Mouse (Mus musculus) ovary, postnatal 36 days (tissue): Measurements from ENCODE around the gene Zbtb45.

ENCODE experiments used
- DNase-seq: peaks from one replicate; pipeline ENCODE4 v3.0.0; 2022; ENCODE audit warnings: low spot score, mixed read lengths

Zbtb45 gene

DNA sequence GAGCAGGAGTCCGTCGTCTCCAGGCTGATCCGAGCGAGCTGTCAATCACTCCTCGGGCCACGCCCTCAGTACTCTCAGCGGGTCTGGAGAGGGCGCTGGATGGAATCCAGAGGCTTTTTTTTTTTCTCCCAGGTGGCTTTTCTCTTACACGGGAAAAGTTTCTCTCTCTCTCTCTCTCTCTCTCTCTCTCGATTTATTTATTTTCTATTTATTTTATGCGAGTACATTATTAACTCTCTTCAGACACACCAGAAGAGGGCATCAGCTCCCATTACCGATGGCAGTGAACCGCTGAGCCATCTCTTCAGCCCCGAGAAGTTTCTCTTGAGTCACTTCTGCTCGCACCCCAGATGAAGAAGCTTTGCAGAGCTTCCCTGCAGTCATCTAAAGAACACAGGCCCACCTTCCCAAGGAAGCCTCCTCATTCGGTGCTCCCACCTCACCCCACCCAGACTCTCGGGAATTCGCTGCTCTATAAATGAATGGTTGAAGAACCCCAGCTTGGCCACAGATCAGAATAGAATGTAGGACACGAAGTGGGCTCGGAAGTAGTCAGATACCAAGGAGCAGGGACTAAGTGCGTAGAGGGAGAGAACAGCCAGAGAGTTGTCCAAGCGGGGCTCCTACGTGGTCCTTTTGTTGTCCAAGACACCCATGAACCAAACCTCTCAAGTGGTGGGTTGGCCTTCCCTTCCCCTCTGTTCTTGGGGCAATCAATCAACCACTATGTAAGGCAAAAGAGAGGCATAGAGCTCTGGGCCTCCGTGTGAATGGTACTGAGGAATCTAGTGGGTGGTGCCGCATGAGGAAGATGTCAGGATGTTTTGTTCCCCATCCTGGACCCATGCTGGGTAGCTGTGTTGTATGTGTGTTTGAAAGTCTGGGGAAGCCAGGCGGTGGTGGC is at the start of gene Zbtb45:
Gene Zbtb45 (minus strand): TSS at position 30 of the 904 bp plus-strand sequence.
- DNase-seq: no peak

DNA sequence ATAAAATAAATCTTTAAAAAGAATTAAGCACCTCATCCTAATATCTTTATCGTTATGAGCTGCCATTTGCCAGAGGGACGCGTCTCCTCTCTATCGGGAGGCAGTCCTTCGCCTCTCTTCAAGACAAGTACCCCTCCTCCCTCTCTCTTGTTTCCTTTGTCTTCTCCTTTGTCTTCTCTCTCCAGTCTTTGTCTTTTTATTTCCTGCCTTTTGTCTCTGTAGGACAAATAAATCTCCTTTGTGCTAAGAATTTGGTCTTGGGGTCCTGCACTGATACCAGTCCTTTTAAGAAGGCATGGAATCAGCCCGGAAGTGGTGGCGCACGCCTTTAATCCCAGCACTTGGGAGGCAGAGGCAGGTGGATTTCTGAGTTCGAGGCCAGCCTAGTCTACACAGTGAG is 49.7 kb upstream of the Zbtb45 start:
- no peak for DNase-seq

DNA sequence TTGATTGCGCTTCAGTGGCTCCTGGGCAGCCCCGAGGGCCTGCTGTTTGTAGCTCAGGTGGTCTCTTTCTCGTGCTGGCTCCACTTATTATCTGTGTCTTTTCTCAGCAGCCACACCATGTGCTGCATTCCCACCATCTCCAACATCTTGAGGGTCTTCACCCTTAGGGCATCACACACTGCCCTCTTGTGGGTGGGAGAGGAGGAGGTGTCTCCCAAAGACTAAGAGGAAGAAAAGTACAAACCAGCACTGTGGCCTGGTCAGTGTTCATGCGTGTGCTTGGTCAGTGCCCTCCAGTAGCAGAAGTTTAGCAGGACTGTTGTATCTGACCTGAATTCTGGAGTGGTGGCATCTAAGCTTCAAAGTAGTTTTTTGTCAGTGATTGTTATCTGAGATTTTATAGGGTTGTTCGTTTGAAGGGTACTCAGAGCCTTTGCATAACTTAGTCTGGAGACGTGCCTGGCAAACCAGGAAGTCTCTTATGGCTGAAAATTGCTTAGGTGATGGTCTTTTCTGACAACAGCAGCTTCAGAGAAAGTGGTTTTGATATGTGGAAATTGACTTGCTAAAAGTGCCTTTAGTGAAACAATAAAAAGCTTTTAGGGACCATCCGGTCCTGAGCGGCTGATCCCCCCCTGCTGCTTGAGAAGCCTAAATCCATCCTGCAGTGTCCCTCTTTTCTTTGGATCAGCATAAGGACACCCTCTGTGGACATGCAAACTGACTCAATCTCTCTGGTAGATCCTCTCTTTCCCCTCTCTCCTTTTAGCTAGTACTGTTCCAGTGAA is 47.3 kb upstream of the Zbtb45 start:
- DNase-seq: no peak

DNA sequence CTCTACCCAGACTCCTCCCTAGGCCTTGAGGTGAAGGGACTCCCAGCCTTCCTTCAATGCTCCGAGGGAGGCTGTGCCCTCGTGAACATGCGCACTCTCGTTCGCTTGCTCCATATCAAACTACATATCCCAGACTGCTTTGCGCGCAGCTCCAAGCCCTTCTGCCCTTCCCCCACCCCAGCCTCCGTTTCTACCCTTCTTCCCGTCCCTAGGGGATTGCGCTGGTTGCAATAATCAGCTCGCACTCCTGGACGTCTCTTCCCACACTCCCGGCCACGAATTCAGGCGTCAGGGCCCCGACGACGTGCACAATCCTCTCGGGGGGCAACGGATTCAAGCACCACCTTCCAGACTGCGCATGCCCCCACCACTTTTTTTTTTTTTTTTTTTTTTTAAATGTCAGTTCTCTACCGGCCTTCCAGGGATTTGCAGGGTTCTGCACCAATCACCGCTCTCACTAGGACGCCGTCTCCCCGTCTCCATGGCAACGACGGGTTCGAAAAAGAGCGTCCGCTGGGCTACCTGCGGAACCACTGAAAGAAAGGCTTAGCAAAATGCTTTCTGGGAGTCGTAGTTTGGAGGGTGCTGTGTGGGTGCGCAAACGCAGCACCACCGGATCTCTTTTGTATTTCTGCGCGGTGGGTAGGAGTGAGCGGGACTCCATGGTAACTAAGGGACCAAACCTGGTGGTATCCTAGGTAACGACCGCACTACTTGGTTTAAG is 44.6 kb upstream of the Zbtb45 start, which contains the start of gene Mzf1:
Gene Mzf1 (minus strand): TSS at position 478 of the 724 bp plus-strand sequence.
- DNase-seq: peak; percentile 87

DNA sequence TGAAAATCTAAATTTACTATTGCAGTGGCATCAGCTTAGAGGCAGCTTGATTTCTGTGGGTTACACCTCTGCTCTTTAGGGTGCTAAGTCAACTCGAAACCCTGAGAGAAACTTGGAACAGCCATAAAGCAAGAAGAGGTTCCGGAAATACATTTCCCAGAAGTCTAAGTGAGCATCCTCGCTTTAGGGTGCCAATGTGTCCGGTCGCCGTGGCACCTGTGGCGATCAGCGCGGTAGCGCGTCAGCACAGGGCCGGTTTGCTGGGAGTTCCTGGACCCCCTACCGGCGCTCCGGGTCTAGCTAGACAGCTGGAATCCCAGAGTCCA is 44.1 kb upstream of the Zbtb45 start:
- DNase-seq: no peak

DNA sequence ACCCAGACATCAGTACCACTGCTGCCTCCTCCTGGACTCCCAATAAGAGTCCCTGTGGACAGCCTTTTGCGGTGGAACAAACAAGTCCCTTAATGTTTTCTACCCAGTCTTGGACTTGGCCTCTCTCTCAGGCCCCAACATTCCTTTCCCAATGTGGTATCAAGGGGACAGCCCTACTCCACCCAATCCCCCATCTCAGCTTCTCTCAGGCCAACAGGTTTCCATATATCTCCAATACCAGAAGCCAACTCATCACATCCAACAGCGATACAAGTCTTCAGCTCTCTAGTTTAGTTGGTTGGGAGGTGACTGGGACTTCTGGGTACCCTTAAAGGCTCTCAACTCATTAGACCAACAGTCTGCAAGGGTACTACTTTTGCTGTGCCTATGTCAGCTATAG is 43.7 kb upstream of the Zbtb45 start:
- DNase-seq: no peak

DNA sequence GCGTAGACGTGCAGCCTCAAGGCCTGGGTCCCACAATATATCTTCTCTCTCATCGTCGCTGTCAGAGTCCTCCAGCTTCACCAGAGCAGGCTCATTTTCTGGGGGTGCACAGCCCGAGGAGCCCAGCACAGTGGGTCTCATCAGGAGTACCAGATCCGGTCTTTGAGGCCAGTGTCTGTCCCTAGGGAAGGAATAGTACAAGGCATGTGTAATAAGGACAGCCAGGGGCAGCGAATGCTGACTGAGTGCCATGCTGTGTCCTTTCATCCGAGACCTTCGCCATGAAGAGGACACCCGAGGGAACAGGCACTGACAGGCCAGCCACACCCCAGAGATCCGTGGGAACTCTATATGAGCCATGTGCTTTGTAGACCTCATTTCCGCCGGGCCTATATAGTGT is 43.2 kb upstream of the Zbtb45 start:
- no peak for DNase-seq

DNA sequence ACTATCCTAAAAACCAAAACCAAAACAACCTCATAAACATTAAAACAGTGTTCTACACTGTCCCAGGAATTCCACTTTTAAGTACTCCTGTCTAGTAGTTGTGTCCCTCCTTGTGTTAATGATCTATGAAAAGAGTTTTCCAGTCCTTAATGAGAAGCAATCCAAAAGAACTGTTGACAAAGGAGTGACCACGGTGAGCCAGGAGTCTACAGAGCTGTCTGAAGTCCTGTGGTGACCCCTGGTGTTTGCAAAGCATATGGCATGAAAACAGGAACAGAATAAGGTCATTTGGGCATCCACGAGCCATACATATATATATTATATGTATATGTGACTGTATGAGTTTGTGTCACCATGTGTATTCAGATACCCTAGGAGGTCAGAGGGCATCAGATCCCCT is 36.2 kb upstream of the Zbtb45 start:
- DNase-seq: no peak

DNA sequence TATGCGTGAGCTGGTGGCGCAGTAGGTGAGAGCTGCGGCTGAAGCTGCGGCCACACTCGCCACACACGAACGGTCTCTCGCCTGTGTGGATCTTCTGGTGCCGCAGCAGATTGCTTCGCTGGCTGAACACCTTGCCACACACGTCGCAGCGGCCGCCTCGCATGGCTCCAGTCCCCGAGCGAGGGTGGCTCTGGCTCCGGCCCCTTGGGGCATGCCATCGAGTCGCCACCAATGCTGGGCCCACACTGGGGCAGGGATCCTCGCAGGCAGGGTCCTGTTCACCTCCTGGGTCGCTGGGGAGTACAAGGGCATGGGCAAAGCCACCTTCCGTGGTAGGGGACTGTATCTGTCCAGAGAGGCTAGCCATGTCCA is 34.4 kb upstream of the Zbtb45 start:
- DNase-seq: no peak

DNA sequence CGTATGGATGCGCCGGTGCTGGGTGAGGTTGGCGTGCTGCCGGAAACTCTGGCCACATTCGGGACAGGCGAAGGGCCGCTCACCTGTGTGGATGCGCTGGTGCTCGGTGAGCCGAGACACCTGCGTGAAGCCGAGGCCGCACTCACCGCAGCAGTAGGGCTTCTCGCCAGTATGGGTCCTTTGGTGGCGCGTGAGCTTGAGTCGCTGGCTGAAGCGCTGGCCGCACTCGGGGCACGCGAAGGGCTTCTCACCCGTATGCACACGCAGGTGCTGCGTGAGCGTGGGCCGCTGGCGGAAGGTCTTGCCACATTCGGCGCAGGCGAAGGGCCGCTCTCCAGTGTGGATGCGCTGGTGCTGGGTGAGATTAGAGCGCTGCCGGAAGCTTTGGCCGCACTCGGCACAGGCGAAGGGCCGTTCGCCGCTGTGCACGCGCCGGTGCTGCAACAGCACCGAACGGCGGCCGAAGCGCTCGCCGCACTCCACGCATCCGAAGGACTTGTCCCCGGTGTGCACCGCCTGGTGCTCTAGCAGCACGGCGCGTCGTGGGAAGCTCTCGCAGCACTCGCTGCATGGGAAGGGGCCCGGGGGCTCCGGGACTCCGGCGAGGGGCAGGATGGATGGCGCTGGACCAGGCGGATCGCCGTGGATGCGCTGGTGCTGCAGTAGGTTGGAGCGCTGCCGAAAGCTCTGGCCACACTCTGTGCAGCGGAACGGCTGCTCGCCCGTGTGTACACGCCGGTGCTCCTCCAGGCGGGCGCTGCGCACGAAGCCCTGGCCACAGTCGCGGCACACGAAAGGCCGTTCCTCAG is 33.8 kb upstream of the Zbtb45 start:
- peak; percentile 43 for DNase-seq

DNA sequence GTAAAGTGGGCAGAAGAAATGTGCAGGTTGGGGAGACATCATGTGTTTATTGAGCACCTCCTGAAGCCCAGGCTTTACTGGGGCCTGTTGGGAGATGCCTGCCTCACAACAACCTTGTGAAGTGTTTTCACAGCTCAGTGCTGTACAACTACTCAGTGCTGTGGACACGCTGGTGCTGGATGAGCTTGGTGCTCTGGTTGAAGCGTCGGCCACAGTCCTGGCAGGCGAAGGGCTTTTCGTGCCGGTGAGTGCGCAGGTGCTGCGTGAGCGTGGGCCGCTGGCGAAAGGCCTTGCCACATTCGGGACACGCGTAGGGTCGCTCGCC is 33.2 kb upstream of the Zbtb45 start:
- DNase-seq: no peak

DNA sequence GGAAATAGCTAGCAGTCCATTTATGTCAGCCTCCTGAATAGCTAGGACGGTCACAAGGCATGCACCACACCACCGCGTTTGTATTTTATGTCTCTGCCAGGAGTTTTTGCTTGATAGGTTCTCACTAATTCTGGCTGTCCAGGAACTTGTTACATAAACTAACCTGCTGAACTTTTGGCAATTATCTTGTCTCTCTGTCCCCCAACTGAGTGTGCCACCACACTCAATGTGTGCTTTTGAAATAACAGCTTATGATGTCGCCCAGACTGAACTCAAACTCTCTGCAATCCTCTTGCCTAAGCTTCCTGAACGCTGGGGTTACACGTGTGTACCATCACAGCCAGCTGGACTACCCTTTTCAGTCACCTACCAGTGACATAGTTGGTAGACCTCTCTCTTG is 32.7 kb upstream of the Zbtb45 start:
- DNase-seq: no peak

DNA sequence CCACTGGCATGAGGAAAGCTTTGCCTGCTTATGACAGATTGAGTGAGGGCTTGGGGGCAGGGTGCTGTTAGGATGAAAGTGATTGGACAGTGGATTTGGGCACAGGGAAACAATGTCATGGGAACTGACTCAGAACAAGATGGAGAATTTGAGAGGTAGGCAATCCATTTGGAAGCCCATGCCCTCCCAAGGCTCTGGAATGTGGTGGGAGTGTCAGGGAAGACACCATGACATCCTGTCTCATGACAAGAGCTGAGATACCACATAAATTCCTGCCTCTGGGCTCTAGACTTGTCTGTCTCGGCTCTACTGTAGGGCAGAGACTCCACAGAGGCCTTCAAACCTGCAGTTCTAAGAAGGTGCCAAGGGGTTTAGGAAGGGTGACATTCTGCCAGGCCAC is 31.4 kb upstream of the Zbtb45 start:
- no peak for DNase-seq

DNA sequence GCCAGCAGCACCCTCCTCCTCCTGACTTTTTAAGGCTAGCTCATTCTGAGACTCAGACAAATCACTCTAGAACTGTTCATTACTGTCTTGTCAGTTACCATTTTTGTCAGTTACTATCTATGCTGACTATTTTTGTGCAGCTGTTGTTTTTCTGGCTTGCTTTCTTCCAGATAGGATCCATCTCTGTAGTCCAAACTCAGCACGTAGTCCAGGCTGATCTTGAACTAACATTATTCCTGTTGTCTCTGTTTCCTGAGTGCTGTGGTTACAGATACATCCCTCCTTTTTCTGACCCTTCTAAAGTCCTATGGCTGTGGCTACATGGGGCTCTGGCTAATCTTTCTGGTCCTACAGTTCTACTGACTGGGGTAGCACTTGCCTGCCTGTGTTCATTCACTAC is 29.3 kb upstream of the Zbtb45 start:
- no peak for DNase-seq

DNA sequence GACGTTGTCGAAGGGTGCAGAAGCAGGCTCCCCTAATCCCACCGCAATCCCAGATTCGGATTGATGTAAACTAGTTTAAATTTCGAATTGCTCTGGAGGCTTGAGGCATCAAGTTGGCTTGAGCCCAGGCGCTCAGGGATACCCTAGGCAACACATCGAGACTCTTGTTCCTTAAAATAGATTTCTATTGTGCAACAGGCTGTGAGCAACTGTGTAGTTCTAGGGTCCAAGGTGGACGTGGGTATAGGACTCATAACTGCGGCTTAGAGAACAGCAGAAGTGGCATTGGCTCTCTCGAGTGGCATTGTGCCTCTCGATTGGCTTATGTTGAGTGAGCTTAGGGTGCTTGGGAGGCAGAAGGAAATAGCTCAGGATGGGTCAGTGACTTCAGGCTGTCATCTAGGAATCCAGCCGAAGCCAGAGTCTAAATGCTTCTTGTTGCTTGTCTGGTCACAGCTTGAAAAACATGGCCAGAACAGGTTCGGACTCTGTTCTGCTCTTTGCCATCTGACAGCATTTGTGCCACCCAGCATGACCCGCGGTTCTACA is 28.9 kb upstream of the Zbtb45 start:
- no peak for DNase-seq

DNA sequence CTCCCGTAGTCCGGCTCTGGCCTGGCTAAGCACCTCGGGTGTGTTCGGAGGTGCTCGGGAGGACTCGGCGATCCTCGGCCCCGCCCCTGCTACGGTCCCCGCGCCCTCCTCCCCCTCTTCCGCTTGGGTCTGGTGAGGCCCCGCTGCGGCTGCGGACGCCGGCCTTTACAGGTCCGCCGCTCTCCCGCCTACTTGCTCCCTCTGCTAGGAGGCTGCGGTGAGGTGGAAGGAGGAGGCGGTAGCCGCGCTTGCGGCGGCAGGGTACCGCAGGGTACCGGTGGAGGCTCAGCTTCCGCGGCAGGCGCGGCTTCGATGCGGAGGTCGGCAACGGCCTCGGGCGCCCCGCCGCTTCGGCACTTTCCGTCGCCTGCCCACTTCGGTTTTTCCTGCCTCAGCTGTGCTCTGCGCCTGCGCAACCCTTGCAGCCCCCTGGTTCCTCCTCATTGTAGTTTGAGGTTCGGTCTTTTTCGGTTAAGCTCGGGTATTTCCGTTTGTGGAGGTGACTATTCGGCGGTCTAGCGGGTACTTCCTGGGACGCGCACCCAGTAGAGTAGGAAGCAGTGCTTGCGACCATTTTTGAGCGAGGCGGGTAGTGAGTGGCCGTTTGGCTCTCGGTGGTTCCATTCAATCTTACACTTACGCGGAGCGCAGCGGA is 28.2 kb upstream of the Zbtb45 start, which contains the start of gene Ube2m:
Gene Ube2m (minus strand): TSS at position 375 of the 655 bp plus-strand sequence.
- peak; percentile 99 for DNase-seq

DNA sequence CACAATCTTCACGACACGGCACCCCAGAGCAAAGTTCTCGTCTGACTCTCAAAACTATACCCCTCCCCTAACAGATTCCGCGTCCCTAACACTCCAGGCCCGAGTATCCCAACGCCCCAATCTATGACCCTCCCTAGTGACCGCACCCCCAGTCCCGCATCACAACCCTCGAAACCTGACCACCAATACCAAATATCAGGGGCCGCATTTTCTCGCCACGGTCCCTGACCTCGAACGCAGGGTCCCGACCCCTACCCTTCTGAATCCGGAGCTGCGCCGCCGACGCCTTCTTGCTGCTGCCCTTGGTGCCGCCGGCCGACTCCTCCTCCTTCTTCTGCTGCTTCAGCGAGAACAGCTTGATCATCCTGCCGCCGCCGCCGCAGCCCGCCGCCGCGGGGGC is 27.5 kb upstream of the Zbtb45 start:
- DNase-seq: no peak

DNA sequence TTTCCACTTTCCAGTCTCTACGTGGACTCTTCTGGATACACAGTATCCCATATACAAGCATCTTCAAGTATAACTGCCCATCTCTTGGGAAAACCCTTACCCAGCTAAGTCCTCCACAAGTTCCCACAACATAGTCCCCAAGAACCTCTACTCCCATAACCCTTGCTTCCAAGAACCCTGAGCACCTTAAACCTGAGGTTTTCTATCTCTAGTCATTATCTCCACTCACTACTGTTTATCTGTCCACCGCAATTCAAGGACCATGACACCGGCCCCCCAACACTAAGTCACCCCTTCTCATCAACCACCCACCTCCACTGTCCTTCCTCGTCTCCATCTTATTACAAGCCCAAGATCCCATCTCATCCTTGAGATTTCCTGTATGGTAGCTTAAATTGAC is 27.0 kb upstream of the Zbtb45 start:
- no peak for DNase-seq

DNA sequence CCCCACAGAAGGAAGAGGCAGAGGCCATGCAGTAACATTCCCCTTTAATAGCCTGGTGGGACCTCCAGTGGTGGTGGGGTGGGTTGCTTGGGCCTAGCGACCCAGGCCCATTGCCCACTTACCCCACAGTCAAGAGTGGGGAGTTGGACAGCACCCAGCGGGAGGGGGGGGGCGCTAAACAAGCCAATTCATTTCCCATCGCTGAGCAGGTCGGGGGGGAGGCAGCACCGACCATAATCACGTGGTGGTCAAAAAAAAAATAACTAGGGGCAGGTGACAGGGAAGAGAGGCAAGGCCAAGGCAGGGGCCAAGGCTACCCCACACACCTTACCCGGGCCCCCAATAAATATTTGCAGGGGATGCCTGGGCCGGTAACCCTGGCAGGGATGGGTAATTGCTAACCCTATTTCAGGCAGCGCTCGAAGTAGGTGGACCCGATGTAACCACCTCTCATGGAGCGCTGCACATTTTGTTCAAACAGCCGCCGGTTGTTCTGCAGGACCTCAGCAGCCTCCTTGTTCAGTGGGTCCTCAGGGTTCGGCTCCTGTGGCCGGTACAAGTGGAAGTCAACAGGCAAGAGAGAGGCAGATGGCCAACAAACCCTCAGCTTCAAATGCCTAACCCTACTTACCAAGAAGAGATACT is 25.5 kb upstream of the Zbtb45 start:
- no peak for DNase-seq

DNA sequence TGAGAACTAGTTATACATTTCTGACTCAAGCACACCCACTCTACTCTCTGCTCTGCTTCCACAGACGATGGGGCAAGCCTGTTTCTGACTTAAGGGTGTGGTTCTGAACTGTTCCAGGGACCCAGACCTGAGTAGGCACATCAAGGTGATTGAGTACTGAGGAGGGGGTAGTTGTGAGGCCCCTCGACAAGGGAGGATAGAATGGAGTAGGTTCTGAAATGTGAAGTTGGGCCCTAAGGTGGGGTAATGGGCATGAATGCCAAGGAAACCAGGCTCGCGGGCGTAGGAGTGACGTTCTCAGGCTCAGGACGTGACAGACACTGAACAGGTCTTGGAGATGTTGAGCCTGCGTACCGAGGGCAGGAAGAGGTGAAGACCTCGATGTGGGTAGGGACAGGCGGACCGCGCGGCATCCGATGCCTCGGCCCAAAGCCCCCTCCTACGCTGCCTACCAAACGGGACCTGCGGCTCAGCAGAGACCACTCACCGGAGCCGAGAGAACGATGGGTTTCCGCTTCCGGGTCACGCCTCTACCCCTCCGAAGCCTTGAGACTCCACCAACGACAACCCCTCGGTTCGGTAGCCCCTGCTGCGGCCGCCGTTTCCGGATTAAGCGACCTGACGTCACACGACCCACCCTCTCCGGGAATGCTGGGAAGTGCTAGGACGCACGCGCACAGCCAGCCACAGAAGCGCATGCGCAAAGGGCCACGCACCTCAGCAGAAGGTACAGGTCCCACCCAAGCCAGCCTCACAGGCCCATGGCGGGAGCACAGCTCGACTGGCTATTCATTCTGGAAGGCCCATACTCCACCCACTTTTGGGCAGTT is 24.5 kb upstream of the Zbtb45 start, which contains the start of gene Chmp2a:
Gene Chmp2a (minus strand): TSS at position 660 of the 830 bp plus-strand sequence.
- DNase-seq: peak; percentile 97
